Mouse (Mus musculus): ENCODE results near the gene Nphs1. TPM values are rescaled to one million over a fixed set of nuclear protein-coding genes. Genes with fewer than 3 reads are reported as not detected.

The Nphs1 gene
- polyA plus RNA-seq, 1 experiment from 2014 or later: not detected

- peak overlapping the region; percentile 27; the same call in 1 of the 2 replicates for H3K9ac ChIP-seq (replicated peaks; ENCODE audit: low read depth, low read length)
- H3K4me2 ChIP-seq (ENCODE audit: low read length): no peak overlapping the region
- H3K27ac ChIP-seq (ENCODE audit: low read length): no peak overlapping the region
- ATAC-seq: no peak
- H3K4me3 ChIP-seq (replicated peaks; ENCODE audit: low read length): no peak overlapping the region
- no peaks in the 10 kb centered on the region for H3K9me3 ChIP-seq (ENCODE audit: control insufficient read depth, low read length)
- 33% methylated on average over 17 of the region's 17 CpGs for WGBS
- H3K27me3 ChIP-seq (replicated peaks; ENCODE audit: control insufficient read depth, insufficient read depth, low read length): no peaks in the 10 kb centered on the region
- peaks cover 2% of the 10 kb centered on the region; the same call in 1 of the 2 replicates for H3K4me1 ChIP-seq (replicated peaks; ENCODE audit: control insufficient read depth, insufficient read depth, low read length)
- H3K36me3 ChIP-seq (ENCODE audit: control insufficient read depth, insufficient read depth): peaks cover 52% of the 10 kb centered on the region
These were observed 68.3 kb downstream of the Nphs1 start for GRCm38 (mm10) chr7:30526399-30526798.

GRCm38 (mm10) chr7:30526981-30527380 is 68.9 kb downstream of the Nphs1 start:
- H3K27ac ChIP-seq (ENCODE audit: low read length): no peak overlapping the region
- peaks cover 55% of the 10 kb centered on the region for H3K36me3 ChIP-seq (ENCODE audit: control insufficient read depth, insufficient read depth)
- ATAC-seq: no peak
- H3K9ac ChIP-seq (replicated peaks; ENCODE audit: low read depth, low read length): no peak overlapping the region
- H3K4me2 ChIP-seq (ENCODE audit: low read length): no peak overlapping the region
- H3K27me3 ChIP-seq (replicated peaks; ENCODE audit: control insufficient read depth, insufficient read depth, low read length): no peaks in the 10 kb centered on the region
- 82% methylated on average over 14 of the region's 14 CpGs for WGBS
- peaks cover 8% of the 10 kb centered on the region for H3K4me1 ChIP-seq (replicated peaks; ENCODE audit: control insufficient read depth, insufficient read depth, low read length)
- no peaks in the 10 kb centered on the region for H3K9me3 ChIP-seq (ENCODE audit: control insufficient read depth, low read length)
- H3K4me3 ChIP-seq (replicated peaks; ENCODE audit: low read length): no peak overlapping the region

GRCm38 (mm10) chr7:30531291-30531815 is 73.2 kb downstream of the Nphs1 start:
- H3K9ac ChIP-seq (replicated peaks; ENCODE audit: low read depth, low read length): no peak overlapping the region

GRCm38 (mm10) chr7:30532931-30533330 is 74.8 kb downstream of the Nphs1 start:
- Histone ChIP-seq H3K27ac (ENCODE audit: low read length) (no peak overlapping the region), H3K4me1 (replicated peaks; ENCODE audit: control insufficient read depth, insufficient read depth, low read length) (peaks cover 35% of the 10 kb centered on the region), H3K27me3 (replicated peaks; ENCODE audit: control insufficient read depth, insufficient read depth, low read length) (no peaks in the 10 kb centered on the region), H3K4me2 (ENCODE audit: low read length) (peak overlapping the region; percentile 77), H3K36me3 (ENCODE audit: control insufficient read depth, insufficient read depth) (peaks cover 26% of the 10 kb centered on the region), H3K9me3 (ENCODE audit: control insufficient read depth, low read length) (no peaks in the 10 kb centered on the region), H3K9ac (replicated peaks; ENCODE audit: low read depth, low read length) (peak overlapping the region; percentile 90), H3K4me3 (replicated peaks; ENCODE audit: low read length) (peak overlapping the region; percentile 84)
- WGBS: 8% methylated on average over 8 of the region's 8 CpGs
- no peak for ATAC-seq

More at GRCm38 (mm10) chr7:30531291-30531815, 73.2 kb downstream of the Nphs1 start:
- WGBS: 80% methylated on average over 9 of the region's 9 CpGs
- Histone ChIP-seq H3K4me3 (replicated peaks; ENCODE audit: low read length) (no peak overlapping the region), H3K27me3 (replicated peaks; ENCODE audit: control insufficient read depth, insufficient read depth, low read length) (no peaks in the 10 kb centered on the region), H3K4me2 (ENCODE audit: low read length) (no peak overlapping the region), H3K27ac (ENCODE audit: low read length) (no peak overlapping the region), H3K36me3 (ENCODE audit: control insufficient read depth, insufficient read depth) (peaks cover 37% of the 10 kb centered on the region), H3K4me1 (replicated peaks; ENCODE audit: control insufficient read depth, insufficient read depth, low read length) (peaks cover 35% of the 10 kb centered on the region), H3K9me3 (ENCODE audit: control insufficient read depth, low read length) (no peaks in the 10 kb centered on the region)
- ATAC-seq: no peak

- WGBS: 1% methylated on average over 26 of the region's 26 CpGs
- peak; percentile 55 for ATAC-seq
- H3K36me3 ChIP-seq (ENCODE audit: control insufficient read depth, insufficient read depth): peaks cover 19% of the 10 kb centered on the region
These were observed 76.0 kb downstream of the Nphs1 start for GRCm38 (mm10) chr7:30533941-30534632.

GRCm38 (mm10) chr7:30534633-30535577 is 76.8 kb downstream of the Nphs1 start, which contains the start of gene Arhgap33:
Arhgap33 (minus strand) TSS chr7:30535060.
- peak within 1 kb of the TSS; percentile 77 for H3K4me2 ChIP-seq (ENCODE audit: low read length)
- ATAC-seq: peak; percentile 87
- peak within 1 kb of the TSS; percentile 90 for H3K9ac ChIP-seq (replicated peaks; ENCODE audit: low read depth, low read length)
- H3K4me1 ChIP-seq (replicated peaks; ENCODE audit: control insufficient read depth, insufficient read depth, low read length): peaks cover 35% of the 10 kb centered on the region
- H3K27ac ChIP-seq (ENCODE audit: low read length): peak within 1 kb of the TSS; percentile 95
- peak within 1 kb of the TSS; percentile 84 for H3K4me3 ChIP-seq (replicated peaks; ENCODE audit: low read length)
- no peaks in the 10 kb centered on the region for H3K9me3 ChIP-seq (ENCODE audit: control insufficient read depth, low read length)
- H3K27me3 ChIP-seq (replicated peaks; ENCODE audit: control insufficient read depth, insufficient read depth, low read length): no peaks in the 10 kb centered on the region
- WGBS: under 1% methylated on average over 76 of the region's 84 CpGs
- H3K36me3 ChIP-seq (ENCODE audit: control insufficient read depth, insufficient read depth): peaks cover 20% of the 10 kb centered on the region

More at GRCm38 (mm10) chr7:30533941-30534632, 76.0 kb downstream of the Nphs1 start:
- peak overlapping the region; percentile 93 for H3K27ac ChIP-seq (ENCODE audit: low read length)
- H3K27me3 ChIP-seq (replicated peaks; ENCODE audit: control insufficient read depth, insufficient read depth, low read length): no peaks in the 10 kb centered on the region
- peak overlapping the region; percentile 90 for H3K9ac ChIP-seq (replicated peaks; ENCODE audit: low read depth, low read length)
- no peaks in the 10 kb centered on the region for H3K9me3 ChIP-seq (ENCODE audit: control insufficient read depth, low read length)
- H3K4me2 ChIP-seq (ENCODE audit: low read length): peak overlapping the region; percentile 77
- H3K4me3 ChIP-seq (replicated peaks; ENCODE audit: low read length): peak overlapping the region; percentile 84
- peaks cover 35% of the 10 kb centered on the region for H3K4me1 ChIP-seq (replicated peaks; ENCODE audit: control insufficient read depth, insufficient read depth, low read length)

Other genes starting within 250 kb of the Nphs1 start
- gene Polr2i, start 226.4 kb upstream of the Nphs1 start, polyA plus RNA-seq (2015; fragmentation: Nextera tagmentation; extraction: Ambion mirVana): 160 and 165 TPM in 2 replicates
- gene Tbcb, start 226.0 kb upstream of the Nphs1 start, polyA plus RNA-seq (2015; fragmentation: Nextera tagmentation; extraction: Ambion mirVana): 358 and 393 TPM in 2 replicates
- not detected in 2 replicates for gene Ovol3, start 222.6 kb upstream of the Nphs1 start, polyA plus RNA-seq (2015; fragmentation: Nextera tagmentation; extraction: Ambion mirVana)
- gene Thap8, start 178.2 kb upstream of the Nphs1 start, polyA plus RNA-seq (2015; fragmentation: Nextera tagmentation; extraction: Ambion mirVana): 0.36 and 0.42 TPM in 2 replicates
- 6.2 and 8.2 TPM in 2 replicates for gene Wdr62, start 177.9 kb upstream of the Nphs1 start, polyA plus RNA-seq (2015; fragmentation: Nextera tagmentation; extraction: Ambion mirVana)
- 129 and 145 TPM in 2 replicates for gene Clip3, start 166.6 kb upstream of the Nphs1 start, polyA plus RNA-seq (2015; fragmentation: Nextera tagmentation; extraction: Ambion mirVana)
- gene Alkbh6, start 149.6 kb upstream of the Nphs1 start, polyA plus RNA-seq (2015; fragmentation: Nextera tagmentation; extraction: Ambion mirVana): 93.6 and 104 TPM in 2 replicates
- 8.5 and 11.7 TPM in 2 replicates for gene Syne4, start 143.5 kb upstream of the Nphs1 start, polyA plus RNA-seq (2015; fragmentation: Nextera tagmentation; extraction: Ambion mirVana)
- gene E130208F15Rik, start 136.6 kb upstream of the Nphs1 start, polyA plus RNA-seq (2015; fragmentation: Nextera tagmentation; extraction: Ambion mirVana): not detected in 2 replicates
- 18.0 and 19.3 TPM in 2 replicates for gene Sdhaf1, start 134.4 kb upstream of the Nphs1 start, polyA plus RNA-seq (2015; fragmentation: Nextera tagmentation; extraction: Ambion mirVana)
- 10.4 and 13.4 TPM in 2 replicates for gene Lrfn3, start 95.5 kb upstream of the Nphs1 start, polyA plus RNA-seq (2015; fragmentation: Nextera tagmentation; extraction: Ambion mirVana)
- 14.0 and 19.1 TPM in 2 replicates for gene Tyrobp, start 44.6 kb upstream of the Nphs1 start, polyA plus RNA-seq (2015; fragmentation: Nextera tagmentation; extraction: Ambion mirVana)
- not detected in 2 replicates for gene Hcst, start 38.5 kb upstream of the Nphs1 start, polyA plus RNA-seq (2015; fragmentation: Nextera tagmentation; extraction: Ambion mirVana)
- 2.3 and 3.4 TPM in 2 replicates for gene Nfkbid, start 36.6 kb upstream of the Nphs1 start, polyA plus RNA-seq (2015; fragmentation: Nextera tagmentation; extraction: Ambion mirVana)
- gene Aplp1, start 12.8 kb upstream of the Nphs1 start, polyA plus RNA-seq (2015; fragmentation: Nextera tagmentation; extraction: Ambion mirVana): 584 and 649 TPM in 2 replicates
- gene Kirrel2, start 625 bp upstream of the Nphs1 start, polyA plus RNA-seq (2015; fragmentation: Nextera tagmentation; extraction: Ambion mirVana): 0.22 and 0.43 TPM in 2 replicates
- gene Prodh2, start 35.3 kb downstream of the Nphs1 start, polyA plus RNA-seq (2015; fragmentation: Nextera tagmentation; extraction: Ambion mirVana): not detected in 2 replicates
- gene Arhgap33, start 76.7 kb downstream of the Nphs1 start, polyA plus RNA-seq (2015; fragmentation: Nextera tagmentation; extraction: Ambion mirVana): 122 and 148 TPM in 2 replicates
- gene Hspb6, start 93.9 kb downstream of the Nphs1 start, polyA plus RNA-seq (2015; fragmentation: Nextera tagmentation; extraction: Ambion mirVana): 9.3 and 11.1 TPM in 2 replicates
- gene Proser3, start 94.0 kb downstream of the Nphs1 start, polyA plus RNA-seq (2015; fragmentation: Nextera tagmentation; extraction: Ambion mirVana): 8.8 and 13.5 TPM in 2 replicates
- 52.9 and 55.1 TPM in 2 replicates for gene Lin37, start 101.5 kb downstream of the Nphs1 start, polyA plus RNA-seq (2015; fragmentation: Nextera tagmentation; extraction: Ambion mirVana)
- gene U2af1l4, start 105.0 kb downstream of the Nphs1 start, polyA plus RNA-seq (2015; fragmentation: Nextera tagmentation; extraction: Ambion mirVana): 107 and 111 TPM in 2 replicates
- gene Gm49396, start 105.0 kb downstream of the Nphs1 start, polyA plus RNA-seq (2015; fragmentation: Nextera tagmentation; extraction: Ambion mirVana): 23.5 and 28.5 TPM in 2 replicates
- 117 and 121 TPM in 2 replicates for gene Psenen, start 105.3 kb downstream of the Nphs1 start, polyA plus RNA-seq (2015; fragmentation: Nextera tagmentation; extraction: Ambion mirVana)
- gene Igflr1, start 107.1 kb downstream of the Nphs1 start, polyA plus RNA-seq (2015; fragmentation: Nextera tagmentation; extraction: Ambion mirVana): 5.8 and 6.3 TPM in 2 replicates
- gene Kmt2b, start 130.4 kb downstream of the Nphs1 start, polyA plus RNA-seq (2015; fragmentation: Nextera tagmentation; extraction: Ambion mirVana): 8.7 and 15.6 TPM in 2 replicates
- 0.22 and 0.23 TPM in 2 replicates for gene Zbtb32, start 140.6 kb downstream of the Nphs1 start, polyA plus RNA-seq (2015; fragmentation: Nextera tagmentation; extraction: Ambion mirVana)
- gene Upk1a, start 154.5 kb downstream of the Nphs1 start, polyA plus RNA-seq (2015; fragmentation: Nextera tagmentation; extraction: Ambion mirVana): 0.34 and 0.40 TPM in 2 replicates
- gene Cox6b1, start 167.8 kb downstream of the Nphs1 start, polyA plus RNA-seq (2015; fragmentation: Nextera tagmentation; extraction: Ambion mirVana): 860 and 869 TPM in 2 replicates
- gene Etv2, start 177.5 kb downstream of the Nphs1 start, polyA plus RNA-seq (2015; fragmentation: Nextera tagmentation; extraction: Ambion mirVana): not detected in 2 replicates
- gene Rbm42, start 192.0 kb downstream of the Nphs1 start, polyA plus RNA-seq (2015; fragmentation: Nextera tagmentation; extraction: Ambion mirVana): 153 and 155 TPM in 2 replicates
- 34.0 and 34.5 TPM in 2 replicates for gene Haus5, start 206.7 kb downstream of the Nphs1 start, polyA plus RNA-seq (2015; fragmentation: Nextera tagmentation; extraction: Ambion mirVana)
- gene Pmis2, start 213.3 kb downstream of the Nphs1 start, polyA plus RNA-seq (2015; fragmentation: Nextera tagmentation; extraction: Ambion mirVana): not detected in 2 replicates
- gene 2200002J24Rik, start 240.6 kb downstream of the Nphs1 start, polyA plus RNA-seq (2015; fragmentation: Nextera tagmentation; extraction: Ambion mirVana): not detected in 2 replicates